Mouse (Mus musculus) stomach, embryonic 16.5 days (tissue): ENCODE results near the gene Dok1. TPM values are rescaled to one million over a fixed set of nuclear protein-coding genes. Genes with fewer than 3 reads are reported as not detected.

Experiments
- ATAC-seq: fragments of 200-750 bp; cut with Nextera tagmentation; 2 replicates; pipeline ENCODE4 v1.8.0; 2017; ENCODE audit warnings: moderate number of reproducible peaks, moderate TSS enrichment; ENCODE audit not compliant: insufficient read depth, low FRiP score
- H3K27ac ChIP-seq: fragments of 300-500 bp; sonication (generic); 2 replicates; pipeline ENCODE4 v1.5.1; 2014; ENCODE audit warnings: low read length
- H3K27me3 ChIP-seq: fragments of 300-500 bp; sonication (generic); 2 replicates; pipeline ENCODE4 v1.6.1; 2014; ENCODE audit warnings: low read length, control low read depth, mixed read lengths; ENCODE audit not compliant: control insufficient read depth, insufficient read depth
- H3K36me3 ChIP-seq: fragments of 300-500 bp; sonication (generic); 2 replicates; pipeline ENCODE4 v1.6.1; 2014; ENCODE audit warnings: low read length; ENCODE audit not compliant: control insufficient read depth, insufficient read depth
- H3K4me1 ChIP-seq: fragments of 300-500 bp; sonication (generic); 2 replicates; pipeline ENCODE4 v1.6.1; 2014; ENCODE audit warnings: low read length, control low read depth, mixed read lengths; ENCODE audit not compliant: control insufficient read depth, insufficient read depth
- H3K4me2 ChIP-seq: fragments of 300-500 bp; sonication (generic); 2 replicates; pipeline ENCODE4 v1.6.1; 2014; ENCODE audit warnings: low read depth, low read length, mixed read lengths
- H3K4me3 ChIP-seq: fragments of 300-500 bp; sonication (generic); replicated peaks from 2 replicates; pipeline ENCODE4 v1.5.1; 2014; ENCODE audit warnings: mild to moderate bottlenecking, low read length
- H3K9ac ChIP-seq: fragments of 300-500 bp; sonication (generic); 2 replicates; pipeline ENCODE4 v1.6.1; 2014; ENCODE audit warnings: low read length
- H3K9me3 ChIP-seq: fragments of 300-500 bp; sonication (generic); replicated peaks from 2 replicates; pipeline ENCODE4 v1.6.1; 2016; ENCODE audit warnings: low read length, control low read depth; ENCODE audit not compliant: control insufficient read depth
- WGBS: fragments of 180-500 bp; shearing (Covaris S2); extraction: QIAGEN DNeasy Blood & Tissue Kit; methylation state at CpG from one replicate; pipeline ENCODE4 v1.1.7; 2014; 5-methylcytosine and 5-hydroxymethylcytosine counted together
- polyA plus RNA-seq: library from polyadenylated mRNA; unstranded; fragments of >200 nt; fragmentation: Nextera tagmentation; extraction: Ambion mirVana; gene quantifications from 2 replicates; pipeline ENCODE4 v1.2.1, GENCODE M21; 2015

Gene Dok1
- polyA plus RNA-seq, 1 experiment from 2014 or later: 11.3 TPM

GRCm38 (mm10) chr6:83034463-83035055 lies 1.3 kb upstream of the Dok1 start:
- 25% methylated on average over 5 of the region's 5 CpGs for WGBS
- Histone ChIP-seq H3K9ac (peak overlapping the region; percentile 83), H3K27ac (peak overlapping the region; percentile 91)

GRCm38 (mm10) chr6:83032769-83033191 lies 491 bp downstream of the Dok1 start:
- whole genome bisulfite sequencing: under 1% methylated on average over 31 of the region's 31 CpGs
- Histone ChIP-seq H3K4me1 (peaks cover 15% of the 10 kb centered on the region), H3K36me3 (no peaks in the 10 kb centered on the region), H3K9ac (peak overlapping the region; percentile 83), H3K27ac (peak overlapping the region; percentile 91), H3K4me3 (peak overlapping the region; percentile 59), H3K9me3 (no peaks in the 10 kb centered on the region), H3K4me2 (peak overlapping the region; percentile 92), H3K27me3 (peaks cover 7% of the 10 kb centered on the region; the same call in 1 of the 2 replicates)
- peak; percentile 45 for ATAC-seq

More at GRCm38 (mm10) chr6:83034463-83035055, 1.3 kb upstream of the Dok1 start:
- H3K27me3 ChIP-seq: peaks cover 7% of the 10 kb centered on the region; the same call in 1 of the 2 replicates
- no peaks in the 10 kb centered on the region for H3K36me3 ChIP-seq
- peaks cover 22% of the 10 kb centered on the region for H3K4me1 ChIP-seq
- no peaks in the 10 kb centered on the region for H3K9me3 ChIP-seq
- ATAC-seq: no peak
- H3K4me2 ChIP-seq: peak overlapping the region; percentile 92
- peak overlapping the region; percentile 59 for H3K4me3 ChIP-seq

- no peaks in the 10 kb centered on the region for H3K9me3 ChIP-seq
- no peaks in the 10 kb centered on the region for H3K36me3 ChIP-seq
- no peak overlapping the region for H3K27ac ChIP-seq
- H3K4me3 ChIP-seq: peak overlapping the region; percentile 59
- H3K4me1 ChIP-seq: peaks cover 11% of the 10 kb centered on the region
- H3K9ac ChIP-seq: peak overlapping the region; percentile 83
- ATAC-seq: no peak
- H3K27me3 ChIP-seq: peaks cover 7% of the 10 kb centered on the region; the same call in 1 of the 2 replicates
- 45% methylated on average over 18 of the region's 18 CpGs for WGBS
- H3K4me2 ChIP-seq: peak overlapping the region; percentile 92
Measured at GRCm38 (mm10) chr6:83031921-83032590, 1.2 kb downstream of the Dok1 start.

DNA sequence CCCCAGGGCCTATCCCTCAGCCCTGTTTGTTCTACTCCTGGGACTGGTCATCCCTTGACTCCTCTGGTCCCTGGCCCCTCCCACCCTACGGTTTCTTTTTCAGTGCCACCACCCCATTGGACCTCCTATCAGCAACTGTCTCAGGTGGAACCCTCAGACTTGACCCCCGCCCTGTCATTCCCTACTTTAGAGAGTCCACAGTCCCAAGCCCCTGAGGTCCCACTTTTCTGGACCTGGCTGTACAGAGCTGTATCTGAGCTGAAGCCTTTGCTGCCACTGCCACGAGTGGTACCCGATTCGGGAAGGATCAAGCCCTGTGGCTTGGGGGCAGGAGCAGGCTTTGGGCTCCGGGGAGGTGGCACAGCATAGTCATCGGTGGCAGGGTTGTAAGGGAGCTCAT lies 2.2 kb downstream of the Dok1 start:
- ATAC-seq: no peak
- WGBS: 78% methylated on average over 7 of the region's 7 CpGs
- Histone ChIP-seq H3K36me3 (no peaks in the 10 kb centered on the region), H3K4me1 (peaks cover 11% of the 10 kb centered on the region), H3K4me3 (no peak overlapping the region), H3K27me3 (peaks cover 7% of the 10 kb centered on the region; the same call in 1 of the 2 replicates), H3K4me2 (no peak overlapping the region), H3K9ac (no peak overlapping the region), H3K9me3 (no peaks in the 10 kb centered on the region), H3K27ac (no peak overlapping the region)

DNA sequence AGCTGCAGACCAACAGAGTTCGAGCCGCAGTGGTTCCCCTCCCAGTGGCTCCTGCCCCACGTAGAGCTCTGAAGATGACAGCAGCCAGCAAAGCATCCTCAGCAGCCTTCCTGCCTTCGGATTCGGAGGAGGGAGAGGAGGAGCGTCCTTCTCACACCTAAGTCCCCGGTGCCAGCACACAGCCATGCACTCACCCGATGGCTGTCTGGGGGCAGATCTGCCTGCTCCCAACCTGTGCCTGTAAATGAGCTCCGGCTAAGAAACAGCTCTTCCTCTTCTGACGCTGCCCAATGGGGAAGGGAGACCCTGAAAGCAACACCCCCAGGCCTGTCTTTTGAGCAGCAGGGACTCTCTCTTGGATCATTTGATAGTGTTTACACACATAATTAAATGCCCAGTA lies 3.5 kb downstream of the Dok1 start:
- Histone ChIP-seq H3K27me3 (peaks cover 7% of the 10 kb centered on the region; the same call in 1 of the 2 replicates), H3K4me2 (no peak overlapping the region), H3K9ac (no peak overlapping the region), H3K27ac (no peak overlapping the region), H3K4me3 (no peak overlapping the region), H3K36me3 (no peaks in the 10 kb centered on the region), H3K9me3 (no peaks in the 10 kb centered on the region), H3K4me1 (peaks cover 11% of the 10 kb centered on the region)
- 38% methylated on average over 10 of the region's 10 CpGs for WGBS
- no peak for ATAC-seq

DNA sequence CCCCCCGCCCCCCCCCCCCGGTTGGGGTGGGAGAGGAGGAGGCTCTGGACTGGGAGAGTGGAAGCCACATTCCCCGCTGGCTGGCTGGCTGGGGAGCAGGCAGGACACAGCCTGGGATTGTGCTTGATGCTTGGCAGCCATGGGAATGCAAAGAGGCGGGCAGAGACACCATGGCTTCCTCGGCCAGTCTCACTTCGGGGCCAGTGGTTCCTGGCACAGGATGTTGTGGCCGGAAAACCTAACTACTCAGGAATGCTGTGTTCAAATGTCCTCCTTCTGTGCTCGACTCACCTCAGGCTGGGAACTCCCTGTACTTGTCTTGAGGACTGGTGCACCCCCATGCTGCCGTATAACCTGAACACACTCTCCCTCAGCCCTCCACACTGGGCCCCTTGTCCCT lies 5.6 kb downstream of the Dok1 start:
- H3K4me3 ChIP-seq: no peak overlapping the region
- WGBS: 37% methylated on average over 8 of the region's 9 CpGs
- no peak for ATAC-seq

GRCm38 (mm10) chr6:83027293-83027692 lies 6.0 kb downstream of the Dok1 start:
- no peak overlapping the region for H3K4me3 ChIP-seq
- peaks cover 5% of the 10 kb centered on the region for H3K4me1 ChIP-seq
- 80% methylated on average over 8 of the region's 8 CpGs for WGBS
- H3K9me3 ChIP-seq: no peaks in the 10 kb centered on the region
- H3K36me3 ChIP-seq: no peaks in the 10 kb centered on the region
- ATAC-seq: no peak
- no peak overlapping the region for H3K9ac ChIP-seq
- peaks cover 7% of the 10 kb centered on the region; the same call in 1 of the 2 replicates for H3K27me3 ChIP-seq
- no peak overlapping the region for H3K4me2 ChIP-seq
- H3K27ac ChIP-seq: no peak overlapping the region

More for the DNA sequence above, 5.6 kb downstream of the Dok1 start:
- H3K4me1 ChIP-seq: peaks cover 5% of the 10 kb centered on the region
- no peak overlapping the region for H3K4me2 ChIP-seq
- H3K9me3 ChIP-seq: no peaks in the 10 kb centered on the region
- no peaks in the 10 kb centered on the region for H3K36me3 ChIP-seq
- no peak overlapping the region for H3K27ac ChIP-seq
- H3K27me3 ChIP-seq: peaks cover 7% of the 10 kb centered on the region; the same call in 1 of the 2 replicates
- 0 out of 2 replicates have a peak overlapping the region, but pooled peaks have one; percentile 13 for H3K9ac ChIP-seq

GRCm38 (mm10) chr6:83025221-83025620 lies 8.1 kb downstream of the Dok1 start:
- no peaks in the 10 kb centered on the region for H3K36me3 ChIP-seq
- no peak overlapping the region for H3K4me3 ChIP-seq
- H3K4me2 ChIP-seq: no peak overlapping the region
- H3K27me3 ChIP-seq: no peaks in the 10 kb centered on the region
- no peaks in the 10 kb centered on the region for H3K9me3 ChIP-seq
- WGBS: 92% methylated on average over 4 of the region's 4 CpGs
- H3K9ac ChIP-seq: no peak overlapping the region
- no peak for ATAC-seq
- H3K4me1 ChIP-seq: no peaks in the 10 kb centered on the region; the same call in 1 of the 2 replicates
- H3K27ac ChIP-seq: no peak overlapping the region

DNA sequence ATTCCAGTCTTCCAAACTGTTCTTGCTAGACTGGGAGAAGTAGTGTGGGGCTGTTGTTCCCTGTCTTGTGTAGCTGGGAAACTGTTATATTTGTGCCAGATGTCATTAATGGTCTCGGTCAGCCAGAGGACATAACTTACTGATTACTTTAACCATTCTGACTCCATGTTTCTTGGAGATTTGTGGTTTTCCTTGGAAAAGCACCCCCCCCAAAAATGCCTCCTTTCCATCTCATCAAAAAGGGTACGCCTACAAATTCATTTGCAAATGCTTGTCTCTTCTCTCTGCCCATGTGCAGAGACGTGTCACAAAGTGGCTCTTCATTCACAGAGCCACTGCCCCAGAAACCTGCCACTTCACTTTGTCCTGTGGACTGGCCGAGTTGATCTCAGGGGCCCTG lies 8.8 kb downstream of the Dok1 start:
- no peaks in the 10 kb centered on the region for H3K36me3 ChIP-seq
- no peaks in the 10 kb centered on the region for H3K27me3 ChIP-seq
- H3K27ac ChIP-seq: no peak overlapping the region
- no peaks in the 10 kb centered on the region; the same call in 1 of the 2 replicates for H3K4me1 ChIP-seq
- no peaks in the 10 kb centered on the region for H3K9me3 ChIP-seq
- H3K4me2 ChIP-seq: no peak overlapping the region
- WGBS: 68% methylated on average over 4 of the region's 4 CpGs
- no peak overlapping the region for H3K4me3 ChIP-seq
- no peak for ATAC-seq
- H3K9ac ChIP-seq: no peak overlapping the region
